Mouse (Mus musculus) limb, embryonic 10.5 days (tissue): ENCODE data around the gene C1rl. TPM values are rescaled to one million over a fixed set of nuclear protein-coding genes. Genes with fewer than 3 reads are reported as not detected.

Experiments
- DNase-seq: peaks from one replicate; pipeline ENCODE4 v3.0.0-alpha.2; 2017; ENCODE audit warnings: low spot score
- H3K27ac ChIP-seq: fragments of 300-500 bp; sonication (generic); 2 replicates; pipeline ENCODE4 v1.5.1; 2016; ENCODE audit warnings: mild to moderate bottlenecking
- H3K27me3 ChIP-seq: fragments of 300-500 bp; sonication (generic); 2 replicates; pipeline ENCODE4 v1.6.1; 2016; ENCODE audit warnings: low read depth, mild to moderate bottlenecking; ENCODE audit not compliant: poor library complexity, severe bottlenecking
- H3K36me3 ChIP-seq: fragments of 300-500 bp; sonication (generic); 2 replicates; pipeline ENCODE4 v1.6.1; 2016; ENCODE audit warnings: mild to moderate bottlenecking, moderate library complexity
- H3K4me1 ChIP-seq: fragments of 300-500 bp; sonication (generic); 2 replicates; pipeline ENCODE4 v1.6.1; 2016
- H3K4me3 ChIP-seq: fragments of 300-500 bp; sonication (generic); 2 replicates; pipeline ENCODE4 v1.5.1; 2016; ENCODE audit warnings: mild to moderate bottlenecking, moderate library complexity
- H3K9me3 ChIP-seq: fragments of 300-500 bp; sonication (generic); replicated peaks from 2 replicates; pipeline ENCODE4 v1.6.1; 2016; ENCODE audit warnings: mild to moderate bottlenecking
- WGBS: fragments of 180-500 bp; shearing (Covaris S2); methylation state at CpG from one replicate; pipeline ENCODE4 v1.1.7; 2016; 5-methylcytosine and 5-hydroxymethylcytosine counted together
- polyA plus RNA-seq: library from polyadenylated mRNA; unstranded; fragments of >200 nt; fragmentation: Nextera tagmentation; extraction: Ambion mirVana; gene quantifications from 2 replicates; pipeline ENCODE4 v1.2.1, GENCODE M21; 2016

Gene C1rl
- polyA plus RNA-seq: 0.69 and 0.84 TPM in 2 replicates

DNA sequence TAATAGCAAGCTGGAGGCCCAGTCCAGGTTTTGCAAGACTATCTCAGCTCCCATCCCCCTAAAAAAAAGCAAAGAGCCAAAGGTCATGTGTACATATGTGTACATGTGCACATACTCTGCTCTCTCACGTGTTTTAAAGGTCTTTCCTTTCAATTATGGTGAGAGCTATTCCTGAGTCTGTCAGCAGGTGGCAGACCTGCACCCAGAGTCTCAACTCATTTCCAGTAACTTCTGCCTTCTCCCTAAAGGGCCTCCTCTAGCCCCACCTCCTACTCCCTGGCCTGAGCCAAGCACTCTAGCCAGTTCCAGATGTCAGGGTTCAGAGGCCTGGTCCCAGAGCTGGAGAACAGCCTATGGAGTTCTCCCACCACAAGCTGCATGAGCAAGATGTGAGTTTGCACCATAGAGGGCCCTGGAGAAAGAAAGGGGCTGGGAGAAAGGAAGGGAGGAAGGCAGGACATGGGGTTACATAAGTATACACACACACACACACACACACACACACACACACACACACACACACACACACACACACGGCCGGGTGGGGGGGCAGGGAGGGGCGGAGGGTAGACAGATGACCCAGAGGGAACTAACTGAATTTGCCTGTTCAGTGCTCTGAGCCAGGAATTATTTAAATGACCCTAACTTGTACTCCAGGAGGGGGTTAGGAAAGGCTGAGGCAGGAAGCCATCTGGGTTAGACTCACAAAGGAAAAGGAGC lies at the start of gene C1rl:
Gene C1rl, plus strand, starts transcription at position 272 of the 720 bp plus-strand sequence.
- WGBS: 54% methylated on average over 4 of the region's 4 CpGs
- peak; percentile 79 for DNase-seq
- Histone ChIP-seq H3K4me3 (no peak within 1 kb of the TSS), H3K36me3 (no peaks in the 10 kb centered on the region), H3K27me3 (no peaks in the 10 kb centered on the region), H3K4me1 (peaks cover 9% of the 10 kb centered on the region; the same call in 1 of the 2 replicates), H3K27ac (peak within 1 kb of the TSS; percentile 82), H3K9me3 (no peaks in the 10 kb centered on the region)

DNA sequence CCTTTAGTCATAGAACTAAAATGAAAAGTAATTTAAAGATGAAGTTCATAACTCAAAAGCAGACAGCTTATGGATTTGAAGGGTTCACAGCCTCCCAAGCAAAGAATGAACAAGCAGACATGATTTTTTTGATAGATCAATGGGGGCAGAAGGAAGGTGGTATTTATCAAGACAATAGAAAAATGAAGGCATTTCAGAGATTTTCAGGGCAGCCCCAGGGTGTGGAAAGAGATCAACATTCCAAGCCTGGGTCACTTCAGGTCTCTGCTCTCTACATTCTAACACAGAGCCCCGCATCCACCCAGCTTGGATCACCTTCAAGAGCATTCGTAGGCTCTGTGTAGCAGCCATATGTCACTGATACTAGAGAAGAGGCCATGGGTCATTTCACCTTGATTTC lies 49.6 kb upstream of the C1rl start:
- no peaks in the 10 kb centered on the region for H3K27me3 ChIP-seq
- 96% methylated on average over 2 of the region's 2 CpGs for WGBS
- H3K36me3 ChIP-seq: no peaks in the 10 kb centered on the region
- no peaks in the 10 kb centered on the region for H3K9me3 ChIP-seq
- H3K27ac ChIP-seq: no peak overlapping the region
- no peaks in the 10 kb centered on the region for H3K4me1 ChIP-seq
- DNase-seq: no peak
- H3K4me3 ChIP-seq: no peak overlapping the region

DNA sequence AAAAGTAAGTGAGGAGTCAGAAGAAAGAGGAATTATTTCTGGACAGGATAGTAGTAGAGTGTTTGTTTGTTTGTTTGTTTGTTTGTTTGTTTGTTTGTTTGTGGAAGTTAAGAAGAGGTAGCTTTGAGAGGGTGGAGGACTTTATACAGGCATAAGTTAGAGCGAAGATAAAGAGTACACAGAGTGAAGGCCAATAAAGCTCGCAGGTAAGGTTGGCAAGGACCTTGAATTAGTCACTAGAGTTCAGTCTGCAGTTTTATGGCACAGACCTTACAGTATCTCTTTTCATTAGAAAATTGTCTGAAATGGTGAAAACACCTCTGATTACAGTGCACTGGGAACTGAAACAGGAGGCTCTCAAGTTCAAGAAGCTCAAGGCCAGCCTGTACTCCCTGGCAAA lies 46.9 kb upstream of the C1rl start:
- WGBS: 89% methylated on average over 2 of the region's 2 CpGs
- no peak for DNase-seq
- H3K4me3 ChIP-seq: no peak overlapping the region
- no peaks in the 10 kb centered on the region for H3K4me1 ChIP-seq
- no peaks in the 10 kb centered on the region for H3K36me3 ChIP-seq
- H3K27ac ChIP-seq: no peak overlapping the region
- no peaks in the 10 kb centered on the region for H3K9me3 ChIP-seq
- no peaks in the 10 kb centered on the region for H3K27me3 ChIP-seq

DNA sequence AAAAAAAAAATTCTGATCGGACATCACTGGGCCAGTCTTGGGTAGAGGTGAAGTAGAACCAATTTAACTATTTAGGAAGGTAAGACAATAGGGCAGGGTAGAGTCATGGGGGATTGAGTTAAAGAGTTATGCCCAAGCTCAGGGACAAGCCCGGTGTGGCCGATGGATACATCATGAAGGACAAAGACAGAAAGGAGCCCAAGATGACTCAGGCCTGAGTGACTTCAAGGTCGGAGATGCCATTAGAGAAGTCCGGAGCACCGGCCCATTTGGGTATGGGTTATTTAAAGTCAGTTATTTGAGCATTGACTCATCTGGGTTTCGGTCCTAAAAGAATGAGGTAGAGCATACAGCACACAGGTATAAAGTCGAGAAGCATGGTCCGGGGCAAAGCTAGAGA lies 46.5 kb upstream of the C1rl start:
- no peak for DNase-seq
- WGBS: 95% methylated on average over 9 of the region's 9 CpGs
- Histone ChIP-seq H3K9me3 (no peaks in the 10 kb centered on the region), H3K36me3 (no peaks in the 10 kb centered on the region), H3K4me1 (no peaks in the 10 kb centered on the region), H3K27ac (no peak overlapping the region), H3K27me3 (no peaks in the 10 kb centered on the region), H3K4me3 (no peak overlapping the region)

DNA sequence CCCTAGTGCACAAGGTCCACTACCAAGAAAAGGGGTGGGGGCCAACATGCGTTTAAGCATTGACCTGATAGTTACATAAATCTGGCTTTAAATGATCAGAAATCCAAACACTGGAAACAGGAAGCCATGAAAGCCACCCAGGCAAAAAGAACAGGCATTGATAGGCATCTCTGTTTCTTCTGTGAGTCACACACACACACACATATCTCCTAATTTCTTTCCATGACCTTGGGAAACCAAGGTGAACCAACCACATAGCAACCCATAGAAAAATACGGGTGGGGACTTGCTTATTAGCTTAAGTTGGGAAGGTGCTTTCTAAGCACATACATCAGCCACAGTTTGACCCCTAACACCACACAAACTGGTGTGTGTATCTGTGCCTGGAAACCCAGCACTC lies 45.6 kb upstream of the C1rl start:
- 94% methylated on average over 2 of the region's 2 CpGs for WGBS
- no peaks in the 10 kb centered on the region for H3K9me3 ChIP-seq

DNA sequence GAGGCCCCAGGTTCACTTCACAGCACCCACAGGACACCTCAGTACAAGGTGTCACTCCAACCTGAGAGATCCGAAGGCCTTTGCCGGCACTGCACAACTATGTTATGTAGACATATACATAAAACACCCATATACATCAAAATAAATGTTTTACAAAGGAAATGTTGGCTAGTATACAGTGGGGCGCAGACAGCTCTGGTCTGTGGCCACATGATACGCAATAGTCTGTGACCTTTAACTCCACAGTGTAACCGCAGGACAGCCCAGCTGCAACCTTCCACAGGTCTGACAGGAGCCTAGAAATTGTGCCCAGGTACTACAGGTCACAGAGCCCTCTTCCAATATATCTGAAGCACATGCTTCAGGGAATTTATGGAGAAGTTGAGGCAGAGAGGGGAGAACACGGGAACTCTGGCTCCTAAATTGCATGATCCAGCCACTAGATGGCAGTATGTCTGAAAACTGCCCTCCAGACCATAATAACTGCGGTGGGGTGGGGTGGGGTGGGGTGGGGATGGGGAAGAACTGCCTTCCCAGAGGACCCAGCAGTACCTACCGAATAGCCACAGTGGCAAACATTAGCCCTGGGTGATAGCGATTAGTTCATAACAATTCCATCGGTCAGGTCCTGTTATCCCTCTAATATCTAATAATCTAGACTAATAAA lies 44.6 kb upstream of the C1rl start:
- no peaks in the 10 kb centered on the region for H3K9me3 ChIP-seq
- H3K4me3 ChIP-seq: no peak overlapping the region
- DNase-seq: no peak
- no peaks in the 10 kb centered on the region for H3K4me1 ChIP-seq
- no peaks in the 10 kb centered on the region for H3K36me3 ChIP-seq
- 0 out of 2 replicates have a peak, but pooled peaks cover 5% of the 10 kb centered on the region for H3K27me3 ChIP-seq
- 79% methylated on average over 10 of the region's 10 CpGs for WGBS
- H3K27ac ChIP-seq: no peak overlapping the region

More for the DNA sequence above, 45.6 kb upstream of the C1rl start:
- no peaks in the 10 kb centered on the region for H3K4me1 ChIP-seq
- DNase-seq: no peak
- no peaks in the 10 kb centered on the region for H3K27me3 ChIP-seq
- H3K4me3 ChIP-seq: no peak overlapping the region
- H3K36me3 ChIP-seq: no peaks in the 10 kb centered on the region
- no peak overlapping the region for H3K27ac ChIP-seq

DNA sequence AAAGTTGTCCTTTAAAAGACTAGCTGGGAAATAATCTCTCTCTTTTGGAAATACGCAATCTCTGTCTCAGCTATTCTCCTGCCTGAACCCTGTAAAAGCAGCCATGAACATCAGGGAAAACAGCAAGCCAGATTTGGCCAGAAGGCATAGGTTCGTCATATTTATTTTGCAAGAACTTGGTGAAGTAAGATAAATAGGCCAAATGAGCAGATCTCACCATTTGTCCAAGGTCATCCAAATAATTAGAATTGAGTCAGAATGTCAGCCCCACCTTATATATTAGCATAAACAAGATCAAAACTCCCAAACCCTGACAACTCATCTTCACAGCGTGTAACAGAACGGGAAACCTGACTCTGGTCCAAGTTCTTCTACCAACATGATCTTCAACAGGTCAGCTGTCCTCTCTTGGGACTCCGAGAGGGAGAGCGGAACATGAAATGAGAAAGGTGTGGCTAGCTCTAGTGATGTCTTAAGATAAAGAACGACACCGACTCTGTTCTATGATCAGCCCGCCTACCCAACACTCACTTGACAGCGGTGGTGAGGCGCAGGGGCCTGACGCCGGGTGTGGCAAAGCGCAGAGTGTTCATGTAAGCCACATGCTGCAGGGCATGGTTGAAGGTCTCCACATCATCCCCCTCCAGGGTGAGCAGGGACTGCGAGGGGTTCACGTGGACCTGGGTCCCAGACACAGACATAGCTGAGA lies 43.8 kb upstream of the C1rl start:
- Histone ChIP-seq H3K4me1 (no peaks in the 10 kb centered on the region), H3K27me3 (0 out of 2 replicates have a peak, but pooled peaks cover 5% of the 10 kb centered on the region), H3K27ac (no peak overlapping the region), H3K9me3 (no peaks in the 10 kb centered on the region), H3K4me3 (no peak overlapping the region), H3K36me3 (no peaks in the 10 kb centered on the region)
- 94% methylated on average over 16 of the region's 16 CpGs for WGBS
- DNase-seq: no peak

DNA sequence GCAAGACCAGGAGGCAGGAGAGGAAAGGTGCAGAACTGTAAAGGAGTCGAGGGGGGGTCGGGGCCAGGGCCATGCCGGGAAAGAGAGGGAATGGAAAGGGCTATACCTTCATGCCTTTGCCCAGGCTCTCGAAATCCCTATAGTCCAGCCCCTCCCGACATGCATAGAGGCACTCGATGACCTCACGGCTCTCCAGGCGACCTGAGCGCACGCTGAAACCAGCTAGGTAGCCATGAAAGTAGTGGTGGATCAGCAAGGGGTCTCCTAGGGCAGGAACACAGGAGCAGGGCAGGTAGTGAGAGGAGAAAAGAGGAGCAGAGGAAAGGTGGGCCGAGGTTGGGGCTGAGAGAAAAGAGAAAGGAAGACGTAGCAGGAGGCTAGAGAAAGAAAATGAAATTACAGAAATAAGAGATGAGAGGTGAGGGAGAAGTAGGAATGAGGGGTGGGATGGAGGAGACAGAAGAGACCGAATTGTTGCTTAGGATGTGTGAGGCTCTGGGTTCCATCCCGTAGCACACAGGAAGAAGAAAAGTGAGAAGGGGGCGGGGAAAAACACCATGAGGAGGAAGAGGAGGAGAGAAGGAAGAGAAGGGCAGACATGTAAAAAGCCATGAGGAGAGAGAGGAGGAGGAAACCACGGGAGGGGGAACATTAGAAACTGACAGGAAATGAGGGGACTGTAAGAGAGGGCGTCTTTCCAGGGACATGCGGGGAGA lies 43.1 kb upstream of the C1rl start:
- WGBS: 84% methylated on average over 18 of the region's 18 CpGs
- no peak overlapping the region for H3K27ac ChIP-seq
- H3K9me3 ChIP-seq: no peaks in the 10 kb centered on the region
- H3K4me1 ChIP-seq: no peaks in the 10 kb centered on the region
- no peak for DNase-seq
- no peak overlapping the region for H3K4me3 ChIP-seq
- 0 out of 2 replicates have a peak, but pooled peaks cover 5% of the 10 kb centered on the region for H3K27me3 ChIP-seq
- no peaks in the 10 kb centered on the region for H3K36me3 ChIP-seq

DNA sequence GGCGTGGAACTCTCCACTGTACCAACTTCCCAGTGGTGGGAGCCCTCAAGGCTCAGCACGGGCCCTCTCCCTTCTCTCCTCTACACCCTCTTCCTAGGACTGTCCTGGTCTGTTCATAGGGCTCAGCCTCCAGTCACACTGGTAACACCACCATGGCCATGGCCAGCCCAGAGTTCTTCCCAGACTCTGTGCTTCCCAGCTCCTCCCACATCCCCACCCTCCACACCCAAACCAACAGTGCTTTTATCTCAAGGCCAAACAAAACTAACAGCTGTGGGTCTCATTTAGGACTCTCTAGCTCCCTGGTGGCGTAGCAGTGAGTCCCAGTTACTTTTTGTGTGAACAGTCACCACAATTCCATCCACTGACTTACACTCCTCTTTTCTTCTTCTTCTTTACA lies 40.9 kb upstream of the C1rl start:
- H3K4me3 ChIP-seq: no peak overlapping the region
- no peaks in the 10 kb centered on the region for H3K36me3 ChIP-seq
- no peaks in the 10 kb centered on the region for H3K9me3 ChIP-seq
- WGBS: 67% methylated on average over 3 of the region's 3 CpGs
- H3K4me1 ChIP-seq: no peaks in the 10 kb centered on the region
- H3K27ac ChIP-seq: no peak overlapping the region
- DNase-seq: no peak
- H3K27me3 ChIP-seq: 0 out of 2 replicates have a peak, but pooled peaks cover 5% of the 10 kb centered on the region

DNA sequence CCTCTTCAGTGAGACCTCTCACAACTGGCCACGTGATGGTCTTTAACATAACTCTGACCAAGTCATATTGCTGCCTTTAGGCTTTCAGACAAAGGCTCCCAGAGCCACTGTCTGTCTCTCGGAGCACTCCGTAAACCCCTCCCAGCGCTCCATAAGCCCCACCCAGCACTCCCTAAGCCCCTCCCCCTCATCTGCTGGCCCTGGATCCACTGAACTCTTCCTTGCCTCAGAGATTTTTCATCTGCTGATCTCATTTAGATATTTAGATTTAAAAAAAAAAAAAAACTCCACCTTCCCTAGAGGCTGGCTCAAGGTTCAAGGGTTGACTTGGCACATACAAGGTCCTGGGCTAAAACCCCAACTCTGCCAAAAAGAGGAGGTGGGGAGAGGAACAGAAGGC lies 39.2 kb upstream of the C1rl start:
- Histone ChIP-seq H3K36me3 (no peaks in the 10 kb centered on the region), H3K4me1 (no peaks in the 10 kb centered on the region), H3K4me3 (no peak overlapping the region), H3K27me3 (0 out of 2 replicates have a peak, but pooled peaks cover 5% of the 10 kb centered on the region), H3K27ac (no peak overlapping the region), H3K9me3 (no peaks in the 10 kb centered on the region)
- WGBS: 53% methylated on average over 4 of the region's 4 CpGs
- DNase-seq: no peak

DNA sequence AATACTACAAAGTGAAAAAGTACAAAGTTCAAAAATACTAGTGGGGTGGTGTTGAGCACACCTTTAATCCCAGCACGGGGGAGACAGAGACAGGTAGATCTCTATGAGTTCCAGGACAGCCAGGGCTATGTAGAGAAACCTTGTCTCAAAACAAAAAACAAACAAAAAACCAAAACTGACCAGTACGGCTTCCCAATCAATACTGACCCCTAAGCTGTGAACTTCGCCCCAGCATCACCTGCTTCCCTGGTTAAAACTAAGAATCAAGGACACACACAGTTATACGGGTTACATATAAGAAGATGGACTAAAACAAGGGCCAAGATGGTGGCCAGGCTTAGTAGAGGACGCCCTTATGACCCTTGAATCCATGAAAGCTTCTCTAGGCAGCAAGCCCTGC lies 36.7 kb upstream of the C1rl start:
- 86% methylated on average over 5 of the region's 5 CpGs for WGBS
- Histone ChIP-seq H3K4me3 (no peak overlapping the region), H3K4me1 (no peaks in the 10 kb centered on the region), H3K9me3 (no peaks in the 10 kb centered on the region), H3K27ac (no peak overlapping the region), H3K27me3 (0 out of 2 replicates have a peak, but pooled peaks cover 5% of the 10 kb centered on the region), H3K36me3 (no peaks in the 10 kb centered on the region)
- no peak for DNase-seq

DNA sequence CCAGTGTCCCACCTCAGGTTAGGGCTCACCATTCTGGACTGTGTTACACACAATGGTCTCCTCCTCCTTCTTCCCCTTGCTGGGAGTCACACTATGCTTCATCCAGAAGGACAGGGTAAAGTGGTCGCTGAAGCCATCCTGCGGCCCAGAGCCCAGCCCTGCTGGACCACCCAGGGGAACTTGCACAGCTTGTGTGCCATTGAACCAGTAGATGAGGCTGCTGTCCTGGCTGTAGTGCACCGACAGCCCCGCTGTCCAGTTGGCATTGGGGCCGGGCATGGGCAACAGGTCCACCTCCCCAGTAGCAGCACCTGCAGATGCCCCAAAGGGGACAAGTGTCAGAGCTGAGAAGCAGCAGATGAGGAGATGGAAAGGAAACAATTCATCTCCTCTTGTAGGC lies 35.1 kb upstream of the C1rl start:
- WGBS: 90% methylated on average over 5 of the region's 5 CpGs
- H3K27me3 ChIP-seq: peaks cover 9% of the 10 kb centered on the region; the same call in 1 of the 2 replicates
- DNase-seq: no peak

More for the DNA sequence above, 35.1 kb upstream of the C1rl start:
- Histone ChIP-seq H3K4me1 (no peaks in the 10 kb centered on the region), H3K36me3 (no peaks in the 10 kb centered on the region), H3K4me3 (no peak overlapping the region), H3K27ac (no peak overlapping the region), H3K9me3 (no peaks in the 10 kb centered on the region)
